Mouse (Mus musculus) frontal cortex, postnatal 36 days (tissue): ENCODE results near the gene Eif5b.
"Not testable (repeated sequence)": the region's sequence is repeated elsewhere in the genome, so short reads cannot be mapped to it uniquely, and the experiment has no call there.

Experiments used
- DNase-seq, 2 experiments: peaks; one replicate each; pipeline ENCODE4 v3.0.0; 2022; ENCODE audit warnings: low spot score in 2 of 2

Gene Eif5b

GRCm38 (mm10) chr1:37997867-37998266, at the start of gene Eif5b, which contains the start of gene Txndc9:
Gene Eif5b, plus strand, starts transcription at chr1:37998010.
Gene Txndc9, minus strand, starts transcription at chr1:37997893.
- DNase-seq = peak; percentile 95 to 97

GRCm38 (mm10) chr1:37948906-37949305, 48.9 kb upstream of the Eif5b start:
- no peak for DNase-seq

DNA sequence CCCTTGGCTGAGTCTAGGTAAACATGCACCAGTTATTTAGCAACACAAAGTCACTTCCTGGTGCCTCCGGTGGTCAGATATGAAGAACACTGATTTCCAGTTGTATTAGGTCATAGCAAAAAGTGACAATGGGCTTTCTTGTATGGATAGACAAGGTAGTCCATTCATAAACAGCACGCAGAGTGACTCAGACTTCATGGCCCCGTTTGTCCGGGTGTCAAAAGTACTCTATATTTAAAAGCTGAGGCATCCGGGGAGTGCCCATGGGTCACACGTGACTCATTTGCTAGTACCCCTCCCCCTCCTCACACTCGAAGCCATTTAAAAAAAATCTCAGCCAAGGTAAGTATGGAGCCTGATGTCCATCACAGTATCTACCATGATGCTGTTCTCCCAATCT, 43.0 kb upstream of the Eif5b start:
- no peak for DNase-seq

DNA sequence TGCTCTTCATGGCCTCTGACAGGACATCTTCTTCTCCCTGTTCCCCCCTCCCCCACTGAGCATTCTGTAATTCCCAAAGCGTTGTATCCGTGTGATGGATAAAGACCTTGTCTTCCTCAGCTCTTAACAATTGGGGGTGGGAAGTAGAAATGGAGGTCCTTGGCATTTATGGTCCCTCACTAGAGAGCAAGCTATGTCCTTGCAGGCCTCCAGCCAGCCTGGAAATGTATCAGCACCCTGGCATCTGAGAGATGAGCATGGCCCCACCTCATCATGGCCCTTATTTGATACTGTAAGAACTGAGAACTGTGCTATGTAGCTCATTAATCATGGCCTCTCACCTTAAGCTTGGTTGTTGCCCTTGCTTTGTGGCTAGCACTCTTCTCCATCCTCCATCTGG, 42.6 kb upstream of the Eif5b start:
- DNase-seq = no peak

DNA sequence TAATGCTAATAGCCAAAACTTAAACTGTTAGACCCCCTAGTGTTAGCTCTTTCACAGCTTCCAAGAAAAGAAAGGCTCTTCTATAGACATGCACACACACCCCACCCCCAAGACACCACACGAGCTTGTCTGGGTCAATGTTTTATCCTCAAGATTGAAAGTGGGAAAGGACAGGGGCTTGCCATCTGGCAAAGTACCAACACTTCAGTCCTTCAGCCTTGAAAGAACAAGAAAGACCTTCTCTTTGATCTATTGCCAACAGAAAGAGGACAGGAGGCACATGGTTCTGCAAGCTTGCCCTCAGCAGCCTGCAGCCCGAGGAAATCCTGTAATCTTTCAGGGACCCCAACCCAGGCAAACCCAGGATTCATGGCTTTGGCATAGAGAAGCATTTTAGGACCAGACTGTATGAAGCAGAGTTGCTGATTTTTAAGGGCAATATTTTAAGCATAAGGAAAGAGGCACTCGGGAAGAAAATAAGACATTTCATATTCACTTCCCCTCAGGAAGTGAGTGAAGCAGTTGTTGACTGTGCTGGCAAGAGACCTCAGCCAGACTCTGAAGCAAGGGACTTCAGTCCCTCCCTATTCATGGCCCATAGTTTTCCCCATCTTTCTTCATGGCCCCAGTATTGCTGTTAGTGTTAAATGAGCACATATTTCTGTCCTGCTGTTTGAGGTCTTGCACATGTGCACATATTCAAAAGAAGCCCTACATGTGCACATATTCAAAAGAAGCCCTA, 40.9 kb upstream of the Eif5b start:
- DNase-seq = peak in 1 of 2 experiments; percentile 25

- DNase-seq = no peak
Observed at GRCm38 (mm10) chr1:37957659-37958058, 40.2 kb upstream of the Eif5b start, which contains the start of gene Lyg1. Gene Lyg1, minus strand, starts transcription at chr1:37957759.

GRCm38 (mm10) chr1:37958516-37958915, 39.3 kb upstream of the Eif5b start:
- no peak for DNase-seq

- peak; percentile 9 to 42 for DNase-seq
Observed at GRCm38 (mm10) chr1:37959486-37959885, 38.3 kb upstream of the Eif5b start.

DNA sequence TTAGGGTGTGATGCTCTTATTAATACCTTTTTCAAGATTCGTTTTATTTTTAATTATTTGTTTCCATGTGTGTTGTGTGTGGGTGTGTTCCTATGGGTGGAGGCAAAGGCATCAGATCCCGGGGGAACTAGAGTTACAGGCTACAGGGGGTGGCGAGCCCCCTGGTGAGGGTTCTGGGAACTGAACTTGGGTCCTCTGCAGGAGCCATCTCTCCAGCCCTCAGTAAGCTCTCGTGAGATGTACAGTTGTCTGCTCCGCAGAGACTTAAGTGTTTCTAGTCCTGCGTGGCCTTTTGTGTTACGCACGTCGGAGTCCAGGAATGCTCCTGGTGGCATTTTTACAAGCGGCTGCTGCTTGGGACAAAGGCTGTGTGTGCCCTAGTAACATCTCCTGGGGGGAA, 32.2 kb upstream of the Eif5b start:
- no peak for DNase-seq

DNA sequence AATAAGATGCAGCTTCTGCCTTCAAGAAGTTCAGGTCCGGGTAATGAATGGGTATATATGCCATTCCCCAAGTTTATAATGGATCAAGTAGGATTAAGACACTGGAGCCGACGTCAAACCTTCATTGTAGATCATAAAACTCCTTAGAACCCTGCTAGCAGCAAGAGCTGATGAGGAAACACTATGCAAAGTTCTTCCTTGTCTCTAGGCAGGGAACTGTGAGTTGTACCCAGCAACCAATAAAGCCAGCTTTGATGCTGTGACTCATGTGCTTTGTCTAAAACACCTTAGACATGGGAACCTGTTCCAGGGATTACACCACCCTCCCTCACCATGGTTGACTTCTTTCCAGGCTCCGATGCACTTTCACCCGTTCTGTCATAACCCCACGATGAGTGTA, 29.1 kb upstream of the Eif5b start:
- DNase-seq = no peak

- DNase-seq = no peak
Observed at GRCm38 (mm10) chr1:37971520-37971919, 26.3 kb upstream of the Eif5b start.

DNA sequence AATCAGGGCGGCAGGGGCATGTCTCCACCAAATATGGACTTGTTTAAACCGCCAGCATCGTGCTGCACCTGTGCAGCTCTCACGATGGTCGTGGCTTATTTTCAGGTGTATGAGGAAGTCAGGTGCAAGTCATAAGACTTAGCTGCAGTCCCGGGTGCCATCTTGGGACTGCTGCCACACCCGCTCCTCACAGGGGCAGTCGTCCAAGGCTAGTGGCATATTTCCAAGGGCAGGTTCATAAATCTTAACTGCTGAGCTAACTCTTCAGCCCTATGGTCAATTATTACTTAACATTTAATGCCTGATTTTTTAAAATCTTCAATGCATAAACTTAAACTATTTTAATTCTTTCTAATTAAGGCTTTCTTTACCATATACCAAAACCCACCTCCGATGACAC, 21.1 kb upstream of the Eif5b start:
- not testable (repeated sequence) for DNase-seq

DNA sequence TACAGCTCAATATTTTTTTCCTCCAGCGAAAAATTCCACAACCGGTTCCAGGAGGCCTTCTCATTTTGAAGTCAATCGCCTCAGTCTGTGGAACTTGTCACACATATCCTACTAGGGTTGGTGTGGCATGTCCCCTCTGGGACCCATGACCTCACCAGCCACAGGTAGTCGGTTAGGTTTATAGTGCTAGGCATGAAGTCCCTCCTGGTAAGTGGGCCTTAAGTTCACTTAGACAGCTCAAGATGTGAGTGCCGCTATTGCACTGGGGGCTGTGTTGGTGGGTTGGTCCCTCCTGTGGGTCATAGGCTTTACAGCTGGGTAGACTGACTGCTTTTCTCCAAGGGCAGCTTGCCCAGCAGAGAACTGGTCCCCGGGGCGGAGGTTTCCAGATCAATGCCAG, 20.5 kb upstream of the Eif5b start:
- DNase-seq = no peak

- no peak for DNase-seq
Observed at GRCm38 (mm10) chr1:37984326-37984725, 13.5 kb upstream of the Eif5b start.

DNA sequence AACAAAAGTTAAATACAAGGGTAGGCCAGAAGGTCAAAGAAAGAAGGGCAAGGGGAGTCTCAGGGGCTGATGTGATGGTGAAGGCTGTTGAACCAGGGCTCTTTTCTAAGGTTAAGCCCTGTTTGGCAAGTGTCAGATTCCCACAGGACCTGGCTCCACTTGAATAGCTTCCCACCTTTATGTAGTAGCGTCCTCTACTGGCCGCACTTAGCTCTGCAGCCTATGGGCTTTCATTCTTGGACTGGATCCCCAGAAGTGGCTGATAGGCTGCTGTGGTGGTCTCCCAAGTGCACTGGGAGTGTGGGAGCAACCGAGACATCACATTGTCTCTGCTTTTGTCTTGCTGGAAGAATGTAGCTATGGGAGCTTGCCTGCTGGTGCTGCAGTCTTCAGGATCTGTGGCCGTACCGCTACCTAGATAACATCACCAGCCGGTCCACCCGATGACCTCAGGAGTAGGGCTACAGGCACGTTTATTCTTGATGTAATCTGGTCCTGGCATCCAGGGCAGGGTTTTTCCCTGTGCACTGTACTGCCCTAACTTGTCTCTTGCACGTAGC, 12.0 kb upstream of the Eif5b start:
- DNase-seq = peak; percentile 21 to 56

DNA sequence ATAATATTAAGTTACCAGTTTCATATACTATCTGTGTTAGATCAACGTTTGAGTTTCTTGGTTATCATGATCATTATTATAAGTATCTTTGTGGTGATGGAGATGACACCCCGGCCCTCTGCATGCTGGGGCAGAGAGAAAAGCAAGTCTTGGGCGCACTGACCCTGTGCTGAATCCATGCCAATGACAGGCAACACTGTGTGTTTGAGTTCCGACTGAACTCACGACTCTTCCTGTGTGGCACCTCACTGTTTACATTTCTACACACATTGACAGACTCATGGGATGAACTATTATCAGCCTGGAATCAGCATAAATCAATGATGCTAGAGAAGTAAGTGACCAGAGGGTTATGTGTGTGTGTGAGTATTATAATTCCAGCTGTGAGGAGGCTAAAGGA, 10.0 kb upstream of the Eif5b start:
- DNase-seq = no peak

GRCm38 (mm10) chr1:37996226-37996625, 1.6 kb upstream of the Eif5b start:
- DNase-seq = no peak

DNA sequence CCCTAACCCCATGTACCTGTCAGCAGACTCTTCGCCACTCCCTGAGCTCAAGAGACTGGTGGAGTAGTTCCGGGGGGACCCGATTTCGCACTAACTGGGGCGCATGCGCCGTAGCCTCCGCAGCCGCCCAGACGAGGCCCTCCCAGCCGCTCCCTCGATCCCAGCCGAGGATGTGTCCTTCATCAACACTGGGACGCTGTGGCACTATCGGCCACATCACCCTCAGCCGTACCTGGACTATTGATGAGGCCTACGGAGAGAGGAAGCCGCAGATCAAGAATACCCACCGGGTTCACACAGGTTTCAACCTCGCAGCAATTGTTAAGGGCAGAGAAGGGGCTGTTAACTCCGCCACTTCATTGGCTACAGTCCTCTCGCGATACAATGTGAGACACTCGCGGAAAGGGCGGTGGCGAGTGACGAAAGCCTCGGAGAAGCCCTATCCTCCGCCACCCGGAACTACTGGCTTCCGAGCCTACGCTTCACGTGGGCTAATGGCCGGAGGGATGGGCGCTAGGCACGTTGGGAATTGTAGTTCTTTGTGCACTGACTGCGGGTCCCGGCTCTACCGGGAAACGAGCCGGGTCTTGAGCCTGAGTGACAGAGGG, 829 bp upstream of the Eif5b start:
- peak; percentile 98 to 99 for DNase-seq

DNA sequence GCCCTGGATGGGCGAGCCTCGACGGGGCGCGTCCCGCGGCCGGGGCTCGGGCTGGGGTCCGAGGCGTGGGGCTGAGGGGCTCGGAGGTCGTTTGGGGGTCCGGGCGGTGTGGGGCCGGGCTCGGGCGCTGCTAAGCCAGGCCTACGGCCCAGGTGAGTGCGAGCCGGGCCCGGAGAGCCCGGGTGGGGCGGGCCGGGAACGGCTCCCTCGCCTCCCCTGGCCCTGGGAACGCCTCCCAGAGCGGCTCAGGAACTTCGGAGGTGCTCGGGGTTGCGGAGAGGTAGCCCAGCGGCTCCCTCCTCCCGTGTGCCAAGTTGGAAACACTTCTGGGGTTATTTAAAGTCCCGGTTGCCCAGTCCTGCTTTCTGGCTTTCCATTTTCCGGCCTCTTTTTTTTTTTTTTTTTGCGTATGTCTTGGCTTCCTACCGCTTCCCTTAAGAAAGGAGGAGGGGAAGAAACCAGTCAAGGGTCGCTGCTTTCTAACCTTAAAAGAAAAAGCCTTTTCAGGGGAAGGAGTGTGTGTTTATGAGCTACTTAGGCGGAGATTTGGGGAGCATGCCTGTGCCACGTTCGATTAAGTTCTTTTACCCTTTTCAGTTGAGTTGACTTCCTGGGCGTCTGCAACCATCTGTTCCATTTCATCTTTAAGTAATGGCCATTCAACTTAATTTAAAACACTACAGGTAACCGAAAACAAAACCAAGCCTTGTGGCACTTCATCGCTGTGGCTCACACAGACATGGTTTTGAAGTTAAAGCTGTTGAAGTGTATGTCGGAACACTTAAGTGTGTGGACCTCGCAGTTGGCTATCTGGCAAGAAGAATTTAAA, 775 bp downstream of the Eif5b start:
- no peak for DNase-seq

DNA sequence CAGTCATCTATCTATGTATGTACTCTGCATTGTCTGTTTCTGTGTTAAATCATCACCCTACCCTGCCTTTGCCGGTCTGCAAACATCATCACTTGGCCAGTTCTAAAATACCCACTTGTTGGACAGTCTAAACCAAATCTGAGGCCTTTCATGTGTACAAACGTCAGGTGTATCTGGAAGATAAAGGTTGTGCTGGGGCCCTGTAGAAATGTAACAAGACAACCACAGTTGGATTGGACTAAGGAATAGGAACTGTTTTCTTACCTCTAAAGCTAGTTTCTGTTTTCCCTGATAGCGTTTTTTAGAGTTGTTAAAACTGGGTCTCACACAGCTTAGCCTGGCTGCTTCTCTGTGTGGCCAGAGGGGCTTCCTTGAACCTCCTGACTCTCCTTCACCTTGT, 1.7 kb downstream of the Eif5b start:
- no peak for DNase-seq

- DNase-seq = no peak
Observed at GRCm38 (mm10) chr1:38000844-38001243, 3.0 kb downstream of the Eif5b start.

GRCm38 (mm10) chr1:38001956-38002355, 4.1 kb downstream of the Eif5b start:
- DNase-seq = no peak
